Mouse (Mus musculus): ENCODE results near the gene Matk. TPM values are rescaled to one million over a fixed set of nuclear protein-coding genes. Genes with fewer than 3 reads are reported as not detected.
"Not testable (repeated sequence)": the region's sequence is repeated elsewhere in the genome, so short reads cannot be mapped to it uniquely, and the experiment has no call there.

Matk gene
- 100 to 1,000 TPM; 208 to 230 (median 216) TPM for total RNA-seq (2022)

DNA sequence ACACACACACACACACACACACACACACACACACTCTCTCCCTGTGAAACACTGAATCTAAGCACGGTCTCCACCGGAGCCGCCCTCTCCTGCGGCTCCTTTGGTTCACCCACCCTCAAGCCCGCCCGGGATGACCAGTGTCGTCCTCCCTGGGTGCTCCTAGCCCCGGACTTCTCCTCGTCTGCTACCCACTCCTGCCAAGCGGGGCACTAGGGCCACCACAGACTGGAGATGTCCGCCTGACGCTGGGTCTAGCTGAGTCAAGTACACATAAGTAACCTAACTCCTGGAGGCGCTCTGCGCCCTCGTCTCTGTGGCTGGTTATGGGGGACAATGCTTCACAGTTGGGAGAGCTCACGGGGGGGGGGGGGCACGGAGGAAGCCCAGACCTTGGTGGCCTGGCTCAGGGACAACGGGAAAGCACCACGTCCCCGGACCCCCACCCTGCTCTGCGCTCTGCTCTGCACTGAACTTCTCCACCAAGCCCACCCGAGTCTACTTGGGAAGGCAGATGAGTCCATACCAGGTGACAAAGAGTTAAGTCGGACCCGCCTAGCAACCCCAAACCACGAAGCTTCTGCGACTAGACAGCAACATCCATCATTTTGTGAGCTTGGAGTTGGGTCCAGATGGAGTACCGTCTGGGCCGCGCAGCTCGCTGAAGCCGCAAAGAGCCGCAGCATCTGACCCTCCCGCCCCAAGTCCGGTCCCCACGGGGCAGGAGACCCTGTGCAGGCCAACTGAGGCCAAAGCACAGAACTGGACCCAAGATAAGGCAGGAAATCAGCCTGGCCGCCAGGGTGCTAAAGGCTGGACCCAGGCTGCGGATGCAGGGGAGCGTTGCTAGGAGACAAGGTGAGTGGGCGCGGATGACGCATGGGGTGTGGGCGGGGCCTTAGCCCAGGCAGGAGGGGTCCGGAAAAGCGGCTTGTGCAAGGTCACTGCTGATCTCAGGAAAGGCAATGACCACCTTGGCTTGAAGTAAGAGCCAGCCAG is at the start of gene Matk:
Matk (plus strand) TSS at position 512 of the 996 bp plus-strand sequence.
- peak; percentile 84 to 89 for DNase-seq (ENCODE audit: low spot score in 2 of 2)

DNA sequence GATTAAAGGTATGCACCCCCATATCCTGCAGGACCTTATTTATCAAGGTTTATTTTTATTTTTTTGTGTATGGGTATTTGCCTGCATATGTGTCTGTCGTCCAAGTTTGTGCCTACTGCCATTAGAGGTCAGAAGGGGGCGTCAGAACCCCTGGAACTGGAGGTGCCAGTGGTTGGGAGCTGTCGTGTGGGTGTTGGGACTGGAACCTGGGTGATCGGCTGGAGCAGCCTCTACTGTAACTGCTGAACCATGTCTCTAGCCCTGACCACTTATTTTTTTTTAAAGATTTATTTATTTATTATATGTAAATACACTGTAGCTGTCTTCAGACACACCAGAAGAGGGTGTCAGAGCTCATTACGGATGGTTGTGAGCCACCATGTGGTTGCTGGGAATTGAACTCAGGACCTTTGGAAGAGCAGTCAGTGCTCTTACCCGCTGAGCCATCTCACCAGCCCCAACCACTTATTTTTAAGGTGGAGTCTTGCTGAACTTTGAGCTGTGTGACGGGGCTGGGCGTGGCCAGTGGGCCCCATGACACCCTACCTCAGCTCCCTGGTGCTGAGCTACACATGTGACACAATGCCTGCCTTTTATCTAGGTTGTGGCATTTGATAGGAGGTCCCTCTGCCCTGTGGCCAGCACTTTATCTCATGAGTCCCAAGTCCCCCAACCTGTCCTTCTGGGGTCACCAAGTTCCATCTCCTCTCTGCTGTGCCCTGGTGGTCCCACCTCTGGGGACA is 49.6 kb upstream of the Matk start:
- no peak for DNase-seq (ENCODE audit: low spot score in 2 of 2)

DNA sequence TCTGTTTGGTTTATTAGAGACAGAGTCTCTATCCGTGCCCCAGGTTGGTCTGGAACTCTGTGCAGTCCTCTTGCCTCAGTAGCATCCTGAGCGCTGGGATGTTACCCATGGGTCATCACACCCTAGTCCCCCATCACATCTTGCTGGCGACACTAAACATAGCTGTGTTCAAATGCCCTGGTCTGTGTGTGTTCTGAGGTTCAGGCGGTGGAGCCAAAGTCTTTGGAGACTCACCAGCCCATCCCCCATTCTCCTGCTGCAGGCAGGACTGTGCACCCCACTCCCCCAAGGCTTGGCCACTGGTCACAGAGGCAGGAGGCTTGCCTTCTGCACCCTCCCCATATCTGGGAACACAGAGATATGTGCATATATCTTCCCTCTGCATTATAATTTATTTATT is 48.6 kb upstream of the Matk start:
- DNase-seq (ENCODE audit: low spot score in 2 of 2) = no peak

DNA sequence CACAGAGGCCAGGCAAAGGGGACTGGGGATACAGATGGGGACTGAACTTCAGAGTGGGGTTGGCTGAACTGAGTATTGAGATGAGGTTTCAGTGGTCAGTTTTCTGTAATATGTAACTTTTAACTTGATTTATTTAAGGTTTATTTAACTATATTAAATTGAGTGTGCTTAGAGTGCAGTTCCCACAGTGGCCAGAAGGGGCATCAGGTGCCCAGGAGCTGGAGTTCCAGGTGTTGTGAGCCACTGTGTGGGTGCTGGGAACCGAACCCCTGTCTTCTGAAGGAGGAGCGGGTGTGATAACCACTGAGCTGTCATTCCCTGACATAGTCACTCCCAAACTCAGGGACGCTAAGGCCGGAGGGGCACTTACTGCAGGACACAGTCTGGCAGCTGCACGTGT is 42.6 kb upstream of the Matk start:
- DNase-seq (ENCODE audit: low spot score in 2 of 2) = no peak

DNA sequence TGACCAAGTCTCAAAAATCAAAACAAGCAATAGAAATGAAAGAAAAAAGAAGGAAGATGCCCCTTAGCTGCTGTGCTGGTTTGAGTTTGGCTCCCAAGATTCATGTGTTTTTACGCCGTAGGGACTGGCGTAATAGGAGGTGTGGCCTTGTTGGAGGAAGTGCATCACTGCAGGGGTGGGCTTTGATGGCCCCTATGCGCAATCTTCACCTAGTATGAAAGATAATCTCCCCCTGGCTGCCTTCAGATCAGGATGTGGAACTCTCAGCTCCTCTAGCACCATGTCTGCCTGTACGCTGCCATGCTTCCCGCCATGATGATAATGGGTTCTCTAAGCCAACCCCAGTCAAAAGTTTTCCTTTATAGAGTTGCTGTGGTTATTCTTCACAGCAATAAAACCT is 36.5 kb upstream of the Matk start:
- no peak for DNase-seq (ENCODE audit: low spot score in 2 of 2)

DNA sequence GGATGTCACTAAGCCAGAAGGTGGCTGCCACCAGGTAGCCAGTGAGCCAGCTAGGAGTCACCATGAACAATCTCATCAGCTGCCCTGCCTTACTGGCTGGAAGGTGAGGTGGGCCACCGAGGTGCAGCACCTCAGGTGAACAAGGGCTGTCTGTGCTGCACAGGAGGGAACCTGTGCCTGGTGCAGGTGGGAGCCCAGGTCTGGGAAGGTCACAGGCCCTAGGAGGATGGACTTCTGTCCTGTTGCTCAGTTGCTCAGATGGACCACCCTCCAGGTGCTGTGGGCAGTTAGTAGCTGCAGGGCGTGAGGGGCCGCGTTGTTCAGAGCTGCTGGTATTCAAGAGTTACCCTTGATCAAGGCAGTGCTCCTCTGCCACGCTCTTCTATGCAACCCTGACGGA is 35.9 kb upstream of the Matk start:
- DNase-seq (ENCODE audit: low spot score in 2 of 2) = no peak

DNA sequence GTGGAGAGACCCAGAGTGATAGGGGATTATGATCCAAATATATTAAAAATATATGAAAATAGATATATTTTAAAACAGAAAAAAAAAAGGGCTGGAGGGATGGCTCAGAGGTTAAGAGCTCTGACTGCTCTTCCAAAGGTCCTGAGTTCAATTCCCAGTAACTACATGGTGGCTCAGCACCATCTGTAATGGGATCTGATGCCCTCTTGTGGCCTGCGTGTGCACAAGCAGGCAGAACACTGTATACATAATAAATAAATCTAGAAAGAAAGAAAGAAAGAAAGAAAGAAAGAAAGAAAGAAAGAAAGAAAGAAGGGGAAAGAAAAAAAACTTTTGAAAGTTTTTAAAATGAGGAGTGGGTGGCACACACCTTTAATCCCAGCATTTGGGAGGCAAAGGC is 35.5 kb upstream of the Matk start:
- not testable (repeated sequence) for DNase-seq (ENCODE audit: low spot score in 2 of 2)

DNA sequence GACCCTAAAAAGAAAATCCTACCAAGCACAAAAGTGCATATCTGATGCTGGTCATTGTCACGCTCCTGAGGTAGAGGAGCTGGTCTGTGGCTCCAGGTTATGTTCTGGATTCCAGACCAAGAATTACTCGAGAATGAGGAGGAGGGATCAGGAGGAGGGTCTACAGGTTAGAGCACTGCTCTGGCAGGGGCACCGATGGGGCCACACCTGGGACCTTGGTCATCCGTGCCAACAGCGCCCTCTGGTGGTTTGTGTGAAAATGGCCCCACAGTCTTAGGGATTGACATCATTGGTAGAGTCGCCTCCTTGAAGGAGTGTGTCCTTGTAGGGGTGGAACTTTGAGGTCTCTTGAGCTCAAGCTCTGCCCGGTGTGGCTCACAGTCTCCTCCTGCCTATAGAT is 34.8 kb upstream of the Matk start:
- no peak for DNase-seq (ENCODE audit: low spot score in 2 of 2)

DNA sequence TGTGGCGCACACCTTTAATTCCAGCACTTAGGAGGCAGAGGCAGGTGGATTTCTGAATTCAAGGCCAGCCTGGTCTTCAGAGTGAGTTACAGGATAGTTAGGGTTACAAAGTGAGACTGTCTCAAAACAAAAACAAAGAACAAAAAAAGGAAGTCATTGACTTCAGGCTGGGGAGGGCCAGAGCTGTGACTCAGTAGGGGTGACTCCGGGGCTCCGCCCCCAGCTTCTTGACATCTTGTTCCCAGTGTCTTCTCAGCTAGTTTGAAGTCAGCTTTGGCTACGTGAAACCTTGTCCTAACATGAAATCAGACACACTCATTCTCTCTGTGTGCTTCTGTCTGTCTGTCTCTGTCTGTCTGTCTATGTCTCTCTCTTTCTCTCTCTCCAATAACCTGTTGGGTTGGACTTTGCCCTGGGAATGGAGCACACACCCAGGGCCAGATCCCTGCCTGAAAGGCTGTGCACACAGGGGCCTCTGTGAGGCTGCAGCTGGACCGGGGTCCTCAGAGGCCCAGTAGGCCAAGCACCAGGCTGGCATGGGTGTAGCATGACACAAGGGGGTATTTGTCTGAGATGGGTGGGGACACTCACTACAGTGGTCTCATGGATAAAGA is 31.2 kb upstream of the Matk start:
- no peak for DNase-seq (ENCODE audit: low spot score in 2 of 2)

DNA sequence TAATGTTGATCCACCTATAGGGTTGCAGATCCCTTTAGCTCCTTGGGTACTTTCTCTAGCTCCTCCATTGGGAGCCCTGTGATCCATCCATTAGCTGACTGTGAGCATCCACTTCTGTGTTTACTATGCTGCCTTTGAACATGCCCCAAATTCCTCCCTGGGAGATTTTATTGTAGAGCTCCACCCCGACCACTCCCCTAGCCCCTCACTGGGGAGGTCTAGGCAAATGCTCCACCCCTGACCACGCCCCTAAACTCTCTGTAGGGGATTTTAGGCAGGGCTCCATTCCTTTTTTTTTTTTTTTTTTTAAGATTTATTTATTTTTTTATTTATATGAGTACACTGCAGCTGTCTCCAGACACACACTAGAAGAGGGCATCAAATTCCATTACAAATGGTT is 29.0 kb upstream of the Matk start:
- not testable (repeated sequence) for DNase-seq (ENCODE audit: low spot score in 2 of 2)

DNA sequence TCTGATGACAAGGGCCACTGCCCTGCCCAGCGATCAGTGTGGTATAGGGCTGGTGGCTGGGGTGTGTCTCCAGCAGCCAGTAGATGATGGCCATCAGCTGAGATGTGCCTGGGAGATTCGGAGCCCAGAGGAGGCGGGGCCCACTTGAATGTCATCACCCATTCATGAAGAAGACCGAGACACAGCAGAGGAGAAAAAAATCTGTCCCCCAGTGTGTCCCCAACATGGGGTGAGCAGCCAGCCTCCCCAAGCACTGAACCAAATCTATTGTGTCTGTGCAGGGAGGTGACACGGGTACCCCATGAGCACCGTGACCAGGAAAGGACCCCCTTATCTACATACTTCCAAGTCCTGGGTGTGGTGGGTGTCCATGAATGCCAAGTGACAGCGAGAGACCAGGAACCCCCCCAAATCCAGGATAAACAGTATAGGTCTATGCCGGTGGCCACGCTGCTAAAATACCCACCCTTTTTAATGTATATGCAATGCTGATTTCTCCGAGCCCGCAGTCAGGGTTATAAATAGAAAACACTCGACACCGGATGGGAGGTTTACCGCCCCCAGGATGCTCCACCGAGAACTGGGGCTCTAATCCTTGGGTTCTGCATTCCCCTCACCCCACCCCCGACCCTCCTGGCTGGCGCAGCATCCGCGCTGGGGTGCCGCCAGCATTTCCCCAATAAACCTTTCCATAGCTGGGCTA is 22.8 kb upstream of the Matk start:
- no peak for DNase-seq (ENCODE audit: low spot score in 2 of 2)

DNA sequence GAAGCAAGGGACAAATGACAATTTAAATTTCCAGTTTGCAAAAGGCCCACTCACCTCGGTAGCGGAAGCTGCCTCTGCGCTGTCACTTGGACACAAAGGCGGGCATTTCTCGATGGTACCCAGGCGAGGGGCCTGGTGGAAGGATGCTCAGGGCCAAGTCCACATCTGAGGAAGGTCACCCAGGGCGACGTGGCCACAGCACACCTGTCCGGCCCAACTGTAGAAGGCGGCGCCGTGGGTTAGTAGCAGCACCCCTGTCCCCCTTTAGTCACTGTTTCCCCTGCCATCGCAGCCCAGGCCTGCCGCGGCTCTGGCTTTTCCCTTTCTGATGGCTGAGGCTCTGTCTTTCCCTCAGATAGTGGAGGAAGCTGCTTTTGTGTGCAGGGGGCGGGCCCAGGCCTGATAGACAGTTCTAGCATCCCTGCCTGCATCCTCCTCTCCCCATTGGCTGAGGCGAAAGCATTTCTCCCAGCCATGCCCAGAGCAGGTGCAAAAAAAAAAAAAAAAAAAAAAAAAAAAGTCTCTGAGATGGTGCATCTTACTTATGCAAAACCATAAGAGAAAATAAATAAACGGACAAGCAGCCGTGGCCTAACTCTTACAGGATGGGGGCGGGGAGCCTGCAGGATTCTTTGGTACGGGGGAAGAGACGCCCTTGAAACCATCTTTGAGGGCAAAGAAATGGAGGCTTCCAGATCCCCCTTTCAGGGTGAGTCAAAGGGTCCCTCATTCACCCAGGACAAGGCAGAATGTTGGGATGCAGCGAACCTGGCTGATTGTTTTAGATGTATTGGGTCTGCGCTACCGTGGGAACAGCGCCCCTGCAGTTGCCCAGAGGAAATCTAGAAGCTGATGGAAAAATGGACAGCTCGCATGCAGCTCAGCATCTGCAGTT is 22.1 kb upstream of the Matk start, which contains the start of gene Atcay:
Atcay (minus strand) TSS at position 396 of the 895 bp plus-strand sequence.
- DNase-seq (ENCODE audit: low spot score in 2 of 2) = peak; percentile 80 to 82

DNA sequence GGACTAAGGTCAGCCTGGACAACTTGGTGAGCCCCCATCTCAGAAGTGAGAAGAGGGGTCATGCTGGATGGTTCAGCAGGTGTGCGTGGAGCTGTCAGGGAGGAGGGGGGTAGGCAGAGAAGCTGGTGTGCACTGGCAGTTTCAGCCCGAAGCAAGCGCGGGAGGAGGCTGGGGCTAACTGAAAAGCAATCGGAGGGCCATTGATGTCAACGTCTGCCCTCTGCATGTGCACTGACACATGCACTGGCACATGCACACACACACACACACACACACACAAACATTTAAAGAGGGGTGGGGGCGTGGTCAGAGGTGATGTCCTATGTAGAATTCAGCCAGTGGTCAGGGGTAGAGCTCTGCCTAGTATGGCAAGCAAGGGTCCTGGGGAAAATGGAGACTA is 21.3 kb upstream of the Matk start:
- DNase-seq (ENCODE audit: low spot score in 2 of 2) = no peak

DNA sequence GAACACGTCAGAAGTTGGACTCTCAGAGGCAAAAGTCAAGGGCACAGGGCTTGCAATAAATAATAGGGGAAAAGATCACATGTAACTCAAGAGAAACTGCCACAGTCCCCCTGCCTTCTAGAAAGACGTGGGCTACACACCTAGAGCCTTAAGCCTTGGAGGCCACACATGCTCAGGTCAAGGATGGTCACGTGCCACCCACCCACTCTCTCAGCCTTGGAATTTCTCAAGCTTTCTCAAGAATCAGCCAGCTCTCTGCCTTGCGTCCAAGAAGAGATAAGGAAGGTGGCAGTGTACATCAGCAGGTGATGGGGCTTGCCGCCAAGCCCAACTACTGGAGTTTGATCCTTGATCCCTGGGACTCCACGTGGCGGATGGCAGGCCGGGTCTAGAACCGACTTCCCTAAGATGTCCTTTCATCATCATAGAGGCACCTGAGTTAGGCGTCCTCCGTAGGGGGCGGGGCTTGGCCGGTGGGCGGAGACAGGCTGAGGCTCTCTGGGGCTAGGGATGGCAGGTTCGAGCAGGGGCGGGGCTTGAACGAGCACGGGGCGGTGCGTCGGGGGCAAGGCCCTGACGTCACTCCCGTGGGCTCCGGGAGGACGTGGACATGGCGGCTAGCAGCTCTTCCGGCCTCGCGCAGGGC is 20.0 kb upstream of the Matk start, which contains the start of gene Zfr2:
Zfr2 (plus strand) TSS at position 576 of the 646 bp plus-strand sequence.
- peak; percentile 89 to 92 for DNase-seq (ENCODE audit: low spot score in 2 of 2)

DNA sequence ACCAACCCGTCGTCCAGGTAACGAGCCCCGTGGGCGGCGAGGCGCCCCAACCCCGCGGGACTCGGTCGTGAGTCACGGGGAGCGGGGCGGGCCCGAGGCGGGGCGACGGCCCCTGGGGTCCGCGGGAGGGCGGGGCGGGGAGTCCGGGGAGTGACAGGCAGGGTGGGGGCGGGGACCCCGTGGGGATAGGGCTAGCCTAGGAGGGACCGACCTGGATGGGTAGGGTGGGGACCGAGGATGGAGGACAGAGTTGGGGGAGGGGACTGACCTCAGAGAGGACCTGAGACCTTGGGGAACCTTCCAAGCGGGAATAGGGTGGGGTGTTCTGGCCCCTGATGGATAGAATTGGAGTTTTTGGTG is 19.5 kb upstream of the Matk start:
- DNase-seq (ENCODE audit: low spot score in 2 of 2) = no peak

DNA sequence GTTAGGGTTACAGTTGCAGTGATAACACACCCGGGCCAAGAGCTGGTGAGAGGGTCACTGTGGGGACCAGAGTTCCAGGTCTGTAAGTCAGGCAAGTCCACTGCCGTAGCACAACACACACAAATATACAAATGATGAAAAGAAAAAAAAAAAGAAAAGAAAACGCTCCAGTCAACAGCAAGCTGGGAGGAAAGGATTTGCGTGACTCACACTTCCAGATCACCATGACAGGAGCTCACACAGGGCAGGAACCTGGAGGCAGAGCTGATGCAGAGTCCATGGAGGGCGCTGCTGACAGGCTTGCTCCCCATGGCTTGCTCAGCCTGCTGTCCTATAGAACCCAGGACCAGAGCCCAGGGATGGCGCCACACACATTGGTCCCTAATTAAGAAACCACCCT is 18.5 kb upstream of the Matk start:
- DNase-seq (ENCODE audit: low spot score in 2 of 2) = no peak

DNA sequence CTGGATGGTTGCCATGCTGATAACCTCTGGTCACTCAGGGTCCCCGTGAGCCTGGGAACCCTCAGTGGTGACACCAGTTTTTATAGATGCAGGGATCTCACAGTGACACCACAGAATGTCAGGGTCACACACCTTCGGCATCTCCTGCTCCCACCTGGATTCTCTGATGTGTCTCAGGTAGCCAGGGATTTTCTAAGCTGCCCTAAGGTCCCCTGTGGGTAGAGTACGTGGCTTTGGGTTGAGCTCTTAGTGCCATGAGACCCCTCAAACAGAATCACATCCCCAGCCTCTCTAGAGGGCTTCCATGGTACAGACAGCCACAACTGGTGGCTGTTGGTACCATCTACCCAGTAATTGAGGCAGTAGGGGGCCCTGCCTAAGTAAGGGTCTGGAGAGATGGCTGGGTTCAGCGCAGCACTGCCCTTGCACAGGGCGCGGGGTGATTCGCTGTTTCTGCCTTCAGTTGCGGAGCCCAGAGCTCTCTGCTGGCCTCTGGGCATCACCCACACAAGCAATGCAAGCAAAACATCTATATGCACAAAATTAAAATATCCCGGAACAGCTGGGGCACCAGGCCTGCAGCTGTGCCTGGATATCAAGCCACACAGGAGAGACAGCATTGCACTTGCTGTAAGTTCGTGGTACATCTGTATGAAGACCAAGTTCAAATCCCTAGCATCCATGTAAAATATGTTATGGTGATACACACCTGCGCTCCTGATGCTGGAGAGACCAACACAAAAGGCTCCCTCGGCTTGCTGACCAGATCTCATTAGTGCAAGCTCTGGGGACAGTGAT is 16.1 kb upstream of the Matk start:
- no peak for DNase-seq (ENCODE audit: low spot score in 2 of 2)

DNA sequence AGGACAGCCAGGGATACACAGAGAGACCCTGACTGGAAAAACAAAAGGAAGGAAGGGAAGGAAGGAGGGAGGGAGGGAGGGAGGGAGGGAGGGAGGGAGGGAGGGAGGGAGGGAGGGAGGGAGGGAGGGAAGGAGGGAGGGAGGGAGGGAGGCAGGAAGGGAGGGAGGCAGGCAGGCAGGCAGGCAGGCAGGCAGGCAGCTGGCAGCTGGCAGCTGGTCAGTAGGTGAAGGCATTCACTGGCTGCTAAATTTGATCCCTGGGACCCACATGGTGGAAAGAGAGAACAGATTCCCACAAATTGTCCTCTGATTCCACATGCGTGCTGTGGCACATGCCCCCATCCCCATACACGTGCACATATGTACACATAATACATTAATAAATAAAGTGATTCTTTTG is 14.1 kb upstream of the Matk start:
- DNase-seq (ENCODE audit: low spot score in 2 of 2) = no peak

DNA sequence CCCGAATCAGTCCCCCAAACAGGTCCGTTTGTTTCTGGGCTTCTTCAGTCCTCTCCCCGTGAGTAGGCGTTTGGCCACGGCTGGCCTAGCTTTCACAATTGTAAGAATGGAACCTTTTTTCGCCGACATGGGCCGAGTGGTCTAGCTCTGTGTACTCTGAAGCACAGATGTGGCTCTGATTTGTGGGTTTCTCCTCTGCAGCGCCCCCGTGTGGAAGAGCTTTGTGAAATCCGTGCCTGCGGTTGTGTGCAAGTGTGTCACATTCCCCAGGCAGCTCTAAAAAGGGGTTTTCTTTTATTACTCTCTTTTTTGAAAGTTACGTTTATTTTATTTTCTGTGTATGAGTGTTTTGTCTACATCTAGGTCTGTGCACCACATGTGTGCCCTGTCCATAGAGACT is 11.9 kb upstream of the Matk start:
- DNase-seq (ENCODE audit: low spot score in 2 of 2) = peak in 1 of 2 experiments; percentile 76
